Mouse (Mus musculus): ENCODE results near the gene Btg3. TPM values are rescaled to one million over a fixed set of nuclear protein-coding genes. Genes with fewer than 3 reads are reported as not detected.

The Btg3 gene
- polyA plus RNA-seq, 1 experiment from 2014 or later: 209 TPM

- ATAC-seq (no peak), DNase-seq (ENCODE audit: low spot score) (no peak)
- no peak overlapping the region for H3K27ac ChIP-seq (ENCODE audit: low read length)
- no peak overlapping the region for H3K4me2 ChIP-seq (replicated peaks; ENCODE audit: low read depth, low read length)
- H3K27me3 ChIP-seq (replicated peaks; ENCODE audit: insufficient read depth, low read length): no peaks in the 10 kb centered on the region
- no peaks in the 10 kb centered on the region for H3K9me3 ChIP-seq (ENCODE audit: low read length)
- no peak overlapping the region for H3K4me3 ChIP-seq (ENCODE audit: low read depth, low read length)
- 82% methylated on average over 4 of the region's 4 CpGs for WGBS
- no peaks in the 10 kb centered on the region for H3K4me1 ChIP-seq (ENCODE audit: insufficient read depth, low read depth, low read length)
- TF ChIP-seq CTCF (IDR thresholded peaks at IDR 0.05): no peak
- TF ChIP-seq EP300 (IDR thresholded peaks at IDR 0.05): no peak
- no peak overlapping the region for H3K9ac ChIP-seq (replicated peaks; ENCODE audit: low read depth)
- H3K36me3 ChIP-seq (ENCODE audit: insufficient read depth, low read length): no peaks in the 10 kb centered on the region
These were observed 35.6 kb downstream of the Btg3 start for GRCm38 (mm10) chr16:78341356-78341755.

GRCm38 (mm10) chr16:78337226-78337625 is 39.8 kb downstream of the Btg3 start:
- Histone ChIP-seq H3K4me3 (ENCODE audit: low read depth, low read length) (no peak overlapping the region), H3K4me1 (ENCODE audit: insufficient read depth, low read depth, low read length) (no peaks in the 10 kb centered on the region), H3K9ac (replicated peaks; ENCODE audit: low read depth) (no peak overlapping the region), H3K9me3 (ENCODE audit: low read length) (no peaks in the 10 kb centered on the region), H3K36me3 (ENCODE audit: insufficient read depth, low read length) (0 out of 2 replicates have a peak, but pooled peaks cover 11% of the 10 kb centered on the region), H3K27me3 (replicated peaks; ENCODE audit: insufficient read depth, low read length) (no peaks in the 10 kb centered on the region), H3K4me2 (replicated peaks; ENCODE audit: low read depth, low read length) (no peak overlapping the region), H3K27ac (ENCODE audit: low read length) (no peak overlapping the region)
- ATAC-seq: no peak
- WGBS: 55% methylated on average over 8 of the region's 8 CpGs
- DNase-seq (ENCODE audit: low spot score): no peak
- TF ChIP-seq EP300 (IDR thresholded peaks at IDR 0.05): no peak
- TF ChIP-seq CTCF (IDR thresholded peaks at IDR 0.05): no peak

GRCm38 (mm10) chr16:78327999-78328398 is 49.0 kb downstream of the Btg3 start:
- Histone ChIP-seq H3K9me3 (ENCODE audit: low read length) (no peaks in the 10 kb centered on the region), H3K9ac (replicated peaks; ENCODE audit: low read depth) (no peak overlapping the region), H3K27me3 (replicated peaks; ENCODE audit: insufficient read depth, low read length) (no peaks in the 10 kb centered on the region), H3K4me3 (ENCODE audit: low read depth, low read length) (no peak overlapping the region), H3K36me3 (ENCODE audit: insufficient read depth, low read length) (0 out of 2 replicates have a peak, but pooled peaks cover 5% of the 10 kb centered on the region), H3K4me1 (ENCODE audit: insufficient read depth, low read depth, low read length) (no peaks in the 10 kb centered on the region), H3K27ac (ENCODE audit: low read length) (no peak overlapping the region), H3K4me2 (replicated peaks; ENCODE audit: low read depth, low read length) (no peak overlapping the region)
- TF ChIP-seq CTCF (IDR thresholded peaks at IDR 0.05): no peak
- TF ChIP-seq EP300 (IDR thresholded peaks at IDR 0.05): no peak
- WGBS: 73% methylated on average over 12 of the region's 12 CpGs
- DNase-seq (ENCODE audit: low spot score) (no peak), ATAC-seq (no peak)

- WGBS: 80% methylated on average over 7 of the region's 7 CpGs
- Histone ChIP-seq H3K4me1 (ENCODE audit: insufficient read depth, low read depth, low read length) (no peaks in the 10 kb centered on the region), H3K27me3 (replicated peaks; ENCODE audit: insufficient read depth, low read length) (no peaks in the 10 kb centered on the region)
These were observed 49.4 kb downstream of the Btg3 start for GRCm38 (mm10) chr16:78327562-78327961.

GRCm38 (mm10) chr16:78325972-78326848 is 50.8 kb downstream of the Btg3 start:
- Histone ChIP-seq H3K9ac (replicated peaks; ENCODE audit: low read depth) (no peak overlapping the region), H3K4me1 (ENCODE audit: insufficient read depth, low read depth, low read length) (peaks cover 3% of the 10 kb centered on the region; the same call in 1 of the 2 replicates), H3K4me2 (replicated peaks; ENCODE audit: low read depth, low read length) (peak overlapping the region; percentile 31), H3K27me3 (replicated peaks; ENCODE audit: insufficient read depth, low read length) (no peaks in the 10 kb centered on the region), H3K36me3 (ENCODE audit: insufficient read depth, low read length) (no peaks in the 10 kb centered on the region), H3K9me3 (ENCODE audit: low read length) (no peaks in the 10 kb centered on the region), H3K4me3 (ENCODE audit: low read depth, low read length) (peak overlapping the region; percentile 10; the same call in 1 of the 2 replicates), H3K27ac (ENCODE audit: low read length) (no peak overlapping the region)
- DNase-seq (ENCODE audit: low spot score): peak; percentile 84
- WGBS: 43% methylated on average over 27 of the region's 27 CpGs
- no peak for TF ChIP-seq EP300 (IDR thresholded peaks at IDR 0.05)
- TF ChIP-seq CTCF (IDR thresholded peaks at IDR 0.05): peak; percentile 55
- peak; percentile 78 for ATAC-seq

More at GRCm38 (mm10) chr16:78327562-78327961, 49.4 kb downstream of the Btg3 start:
- no peak for ATAC-seq
- DNase-seq (ENCODE audit: low spot score): no peak
- Histone ChIP-seq H3K9ac (replicated peaks; ENCODE audit: low read depth) (no peak overlapping the region), H3K27ac (ENCODE audit: low read length) (no peak overlapping the region), H3K36me3 (ENCODE audit: insufficient read depth, low read length) (0 out of 2 replicates have a peak, but pooled peaks cover under 1% of the 10 kb centered on the region), H3K9me3 (ENCODE audit: low read length) (no peaks in the 10 kb centered on the region), H3K4me2 (replicated peaks; ENCODE audit: low read depth, low read length) (no peak overlapping the region), H3K4me3 (ENCODE audit: low read depth, low read length) (no peak overlapping the region)
- no peak for TF ChIP-seq CTCF (IDR thresholded peaks at IDR 0.05)
- TF ChIP-seq EP300 (IDR thresholded peaks at IDR 0.05): no peak

- no peak overlapping the region for H3K4me3 ChIP-seq (ENCODE audit: low read depth, low read length)
- WGBS: 28% methylated on average over 7 of the region's 7 CpGs
- H3K4me2 ChIP-seq (replicated peaks; ENCODE audit: low read depth, low read length): no peak overlapping the region
- H3K36me3 ChIP-seq (ENCODE audit: insufficient read depth, low read length): no peaks in the 10 kb centered on the region
- TF ChIP-seq EP300 (IDR thresholded peaks at IDR 0.05) (no peak), CTCF (IDR thresholded peaks at IDR 0.05) (no peak)
- ATAC-seq (no peak), DNase-seq (ENCODE audit: low spot score) (no peak)
- peaks cover 3% of the 10 kb centered on the region; the same call in 1 of the 2 replicates for H3K4me1 ChIP-seq (ENCODE audit: insufficient read depth, low read depth, low read length)
- H3K27ac ChIP-seq (ENCODE audit: low read length): no peak overlapping the region
- no peaks in the 10 kb centered on the region for H3K9me3 ChIP-seq (ENCODE audit: low read length)
- no peaks in the 10 kb centered on the region for H3K27me3 ChIP-seq (replicated peaks; ENCODE audit: insufficient read depth, low read length)
- no peak overlapping the region for H3K9ac ChIP-seq (replicated peaks; ENCODE audit: low read depth)
These were observed 54.9 kb downstream of the Btg3 start for GRCm38 (mm10) chr16:78322140-78322539.

Data from lung, postnatal 0 days (tissue).